Mouse (Mus musculus) forebrain, postnatal 0 days (tissue): ENCODE measurements at regions not wholly inside any gene's neighbourhood (a gene's known extent, or its start where the extent isn't known, plus 50 kb on each side); places are given as distances from the start of the nearest gene placed in this dataset.

ENCODE experiments used
- ATAC-seq: fragments of 200-750 bp; cut with Nextera tagmentation; 2 replicates; pipeline ENCODE4 v1.8.0; 2017; ENCODE audit warnings: mild to moderate bottlenecking, moderate library complexity
- DNase-seq: peaks from one replicate; pipeline ENCODE4 v3.0.0-alpha.2; 2015
- H3K27ac ChIP-seq: fragments of 300-500 bp; sonication (generic); 2 replicates; pipeline ENCODE4 v1.5.1; 2014; ENCODE audit warnings: low read depth, mild to moderate bottlenecking, antibody characterized with exemption, low read length, moderate library complexity, mixed read lengths
- H3K27me3 ChIP-seq: fragments of 300-500 bp; sonication (generic); 2 replicates; pipeline ENCODE4 v1.6.1; 2014; ENCODE audit warnings: mild to moderate bottlenecking, low read length, mixed read lengths; ENCODE audit not compliant: insufficient read depth
- H3K36me3 ChIP-seq: fragments of 300-500 bp; sonication (generic); 2 replicates; pipeline ENCODE4 v1.6.1; 2014; ENCODE audit warnings: mild to moderate bottlenecking, moderate library complexity; ENCODE audit not compliant: insufficient read depth
- H3K4me1 ChIP-seq: fragments of 300-500 bp; sonication (generic); 2 replicates; pipeline ENCODE4 v1.6.1; 2014; ENCODE audit warnings: antibody characterized with exemption; ENCODE audit not compliant: insufficient read depth
- H3K4me2 ChIP-seq: fragments of 300-500 bp; sonication (generic); 2 replicates; pipeline ENCODE4 v1.6.1; 2014; ENCODE audit warnings: low read depth, mild to moderate bottlenecking, moderate library complexity
- H3K4me3 ChIP-seq: fragments of 300-500 bp; sonication (generic); 2 replicates; pipeline ENCODE4 v1.5.1; 2014; ENCODE audit warnings: low read depth, low read length, mixed read lengths
- H3K9ac ChIP-seq: fragments of 300-500 bp; sonication (generic); 2 replicates; pipeline ENCODE4 v1.6.1; 2014; ENCODE audit warnings: mild to moderate bottlenecking
- H3K9me3 ChIP-seq: fragments of 300-500 bp; sonication (generic); 2 replicates; pipeline ENCODE4 v1.6.1; 2016; ENCODE audit warnings: low read length
- CTCF ChIP-seq: sonication (generic); IDR thresholded peaks from 2 replicates; pipeline ENCODE4 v1.5.1; 2016; ENCODE audit warnings: antibody characterized with exemption, control low read depth, low read depth
- WGBS: fragments of 180-500 bp; shearing (Covaris S2); extraction: QIAGEN DNeasy Blood & Tissue Kit; methylation state at CpG from one replicate; pipeline ENCODE4 v1.1.7; 2014; 5-methylcytosine and 5-hydroxymethylcytosine counted together

DNA sequence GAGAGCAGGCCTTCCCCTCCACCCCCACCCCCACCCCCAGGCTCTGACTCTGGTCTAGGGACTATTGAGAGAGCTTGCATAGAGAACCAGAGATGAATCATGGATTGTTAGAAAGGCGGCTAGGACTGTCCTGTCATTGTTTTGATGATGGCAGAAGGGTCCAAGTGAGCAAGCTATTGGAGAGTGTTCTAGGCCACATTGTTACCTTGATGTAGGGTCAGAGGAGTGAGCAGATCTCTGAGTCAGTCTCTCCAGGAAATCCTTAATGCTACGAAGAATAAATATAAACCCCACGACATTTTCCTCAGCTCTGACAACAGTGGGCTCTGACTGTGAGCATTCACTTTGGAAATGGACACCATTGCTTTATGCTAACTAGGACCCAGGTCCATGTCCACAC, 144.9 kb downstream of the Hibadh start:
- no peak overlapping the region for H3K9ac ChIP-seq
- H3K4me3 ChIP-seq = no peak overlapping the region
- H3K4me1 ChIP-seq = no peaks in the 10 kb centered on the region
- no peak for ATAC-seq
- no peak for DNase-seq
- no peaks in the 10 kb centered on the region for H3K27me3 ChIP-seq
- WGBS = 88% methylated on average over 3 of the region's 3 CpGs
- no peaks in the 10 kb centered on the region for H3K9me3 ChIP-seq
- no peak overlapping the region for H3K4me2 ChIP-seq
- H3K36me3 ChIP-seq = no peaks in the 10 kb centered on the region
- TF ChIP-seq CTCF = no peak
- no peak overlapping the region for H3K27ac ChIP-seq

- Histone ChIP-seq H3K9me3 (no peaks in the 10 kb centered on the region), H3K36me3 (no peaks in the 10 kb centered on the region), H3K27me3 (no peaks in the 10 kb centered on the region), H3K4me2 (no peak overlapping the region), H3K9ac (no peak overlapping the region), H3K4me1 (no peaks in the 10 kb centered on the region), H3K4me3 (no peak overlapping the region), H3K27ac (no peak overlapping the region)
- DNase-seq = no peak
- ATAC-seq = no peak
- TF ChIP-seq CTCF = no peak
- 80% methylated on average over 5 of the region's 5 CpGs for WGBS
Measured at GRCm38 (mm10) chr6:52495855-52496254, 144.3 kb downstream of the Hibadh start.
